Mouse (Mus musculus): Measurements from ENCODE around the gene Tdrd12. TPM values are rescaled to one million over a fixed set of nuclear protein-coding genes. Genes with fewer than 3 reads are reported as not detected.

Tdrd12 gene
- polyA plus RNA-seq, 1 experiment, result not detected

DNA sequence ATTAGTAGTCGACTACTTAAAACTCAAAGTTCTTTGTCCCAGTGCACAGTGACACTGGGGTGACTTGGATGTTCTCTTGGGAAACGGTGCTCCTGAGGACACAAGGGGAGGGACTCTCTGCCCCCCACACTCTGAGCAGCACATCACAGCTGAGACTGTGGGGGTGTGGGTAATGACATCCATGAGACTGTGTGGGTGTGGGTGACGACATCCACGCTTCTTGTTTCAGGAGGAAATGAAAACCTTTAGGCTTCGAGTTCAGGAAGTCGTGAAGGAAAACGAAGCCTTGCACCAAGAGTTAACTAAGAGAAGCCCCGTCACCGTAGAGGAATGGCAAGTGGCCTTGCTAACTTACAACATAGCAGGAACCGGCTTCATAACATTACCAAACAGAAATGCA, 114.5 kb downstream of the Tdrd12 start:
- WGBS, result 68% methylated on average over 10 of the region's 10 CpGs
- no peak overlapping the region for H3K27ac ChIP-seq (ENCODE audit: insufficient read depth, low read depth, low read length)
- no peak overlapping the region for H3K4me3 ChIP-seq (ENCODE audit: insufficient read depth, low read depth, low read length)
- peaks cover 3% of the 10 kb centered on the region; the same call in 1 of the 2 replicates for H3K4me1 ChIP-seq (ENCODE audit: control insufficient read depth, insufficient read depth, low read length)
- no peak for TF ChIP-seq POLR2A (IDR thresholded peaks at IDR 0.05; ENCODE audit: insufficient read depth, low read depth, low read length)
- no peak for TF ChIP-seq CTCF (IDR thresholded peaks at IDR 0.05; ENCODE audit: insufficient read depth, low read depth, low read length)

Other genes with a start within 250 kb of the Tdrd12 start
- gene Gpatch1, start 219.3 kb downstream of the Tdrd12 start, polyA plus RNA-seq (2012; ENCODE audit: insufficient read depth, insufficient read length, low replicate concordance, missing spikeins), result not detected in 2 replicates
- not detected in 2 replicates for gene Rhpn2, start 203.6 kb downstream of the Tdrd12 start, polyA plus RNA-seq (2012; ENCODE audit: insufficient read depth, insufficient read length, low replicate concordance, missing spikeins)
- gene Faap24, start 140.9 kb downstream of the Tdrd12 start, polyA plus RNA-seq (2012; ENCODE audit: insufficient read depth, insufficient read length, low replicate concordance, missing spikeins), result not detected in 2 replicates
- not detected in 2 replicates for gene Cep89, start 140.7 kb downstream of the Tdrd12 start, polyA plus RNA-seq (2012; ENCODE audit: insufficient read depth, insufficient read length, low replicate concordance, missing spikeins)
- not detected in 2 replicates for gene Slc7a9, start 88.9 kb downstream of the Tdrd12 start, polyA plus RNA-seq (2012; ENCODE audit: insufficient read depth, insufficient read length, low replicate concordance, missing spikeins)
- gene Nudt19, start 18.6 kb upstream of the Tdrd12 start, polyA plus RNA-seq (2012; ENCODE audit: insufficient read depth, insufficient read length, low replicate concordance, missing spikeins), result not detected in 2 replicates
- gene Rgs9bp, start 47.8 kb upstream of the Tdrd12 start, polyA plus RNA-seq (2012; ENCODE audit: insufficient read depth, insufficient read length, low replicate concordance, missing spikeins), result not detected in 2 replicates
- not detected in 2 replicates for gene Ankrd27, start 48.5 kb upstream of the Tdrd12 start, polyA plus RNA-seq (2012; ENCODE audit: insufficient read depth, insufficient read length, low replicate concordance, missing spikeins)
- not detected in 2 replicates for gene Pdcd5, start 109.8 kb upstream of the Tdrd12 start, polyA plus RNA-seq (2012; ENCODE audit: insufficient read depth, insufficient read length, low replicate concordance, missing spikeins)
- gene Dpy19l3, start 216.7 kb upstream of the Tdrd12 start, polyA plus RNA-seq (2012; ENCODE audit: insufficient read depth, insufficient read length, low replicate concordance, missing spikeins), result not detected in 2 replicates

All from olfactory bulb, adult 2 months (tissue).